In genomic region chr7:132306671-132307412, GRCm38 (mm10) we compare ENCODE assay signal across 25 mouse cellular contexts. TPM values are rescaled to one million over a fixed set of nuclear protein-coding genes. Genes with fewer than 3 reads are reported as not detected.
A peak's percentile ranks its signal among the peaks of the same experiment; 100 is the strongest.
DNase-seq lines count a peak whose midpoint lies in the region; ATAC-seq lines count a peak whose summit lies in the region.
"Had no signal": no experiment of that assay in that cellular context is flagged by ENCODE, and none has a peak within 500 bp of the region (broad histone marks: within the 10 kb centered on the region; RNA-seq: fewer than 3 reads in every experiment).

No protein-coding gene starts in this region.

- no peak overlapping the region for H3K4me3 ChIP-seq in intestine, embryonic 16.5 days (ENCODE audit: low read length)
- no peak overlapping the region for H3K4me3 ChIP-seq in intestine, embryonic 15.5 days (replicated peaks)
- H3K4me3 ChIP-seq in brown adipose tissue, adult 24 weeks (ENCODE audit: insufficient read depth, low read depth, low read length) = no peak overlapping the region
- H3K4me3 ChIP-seq: embryonic facial prominence, embryonic 13.5 days; embryonic facial prominence, embryonic 15.5 days; erythroblast, embryonic 14.5 days; forebrain, embryonic 10.5 days; forebrain, embryonic 12.5 days had no signal

- H3K4me2 ChIP-seq in intestine, embryonic 16.5 days (ENCODE audit: low read depth, low read length) = no peak overlapping the region
- no peak overlapping the region for H3K4me2 ChIP-seq in intestine, embryonic 15.5 days (replicated peaks)
- H3K4me2 ChIP-seq: embryonic facial prominence, embryonic 13.5 days; embryonic facial prominence, embryonic 15.5 days; forebrain, embryonic 12.5 days had no signal

- H3K27ac ChIP-seq in intestine, embryonic 16.5 days (ENCODE audit: low read length) = 0 out of 2 replicates have a peak overlapping the region, but pooled peaks have one; percentile 21
- no peak overlapping the region for H3K27ac ChIP-seq in intestine, embryonic 15.5 days
- peak overlapping the region; percentile 61 for H3K27ac ChIP-seq in brown adipose tissue, adult 24 weeks (replicated peaks; ENCODE audit: low read depth, low read length)
- H3K27ac ChIP-seq: embryonic facial prominence, embryonic 13.5 days; embryonic facial prominence, embryonic 15.5 days; forebrain, embryonic 10.5 days; forebrain, embryonic 12.5 days had no signal

- no peaks in the 10 kb centered on the region for H3K36me3 ChIP-seq in intestine, embryonic 16.5 days (ENCODE audit: control insufficient read depth, insufficient read depth, low read length)
- H3K36me3 ChIP-seq in intestine, embryonic 15.5 days = no peaks in the 10 kb centered on the region
- H3K36me3 ChIP-seq: embryonic facial prominence, embryonic 13.5 days; embryonic facial prominence, embryonic 15.5 days; forebrain, embryonic 10.5 days; forebrain, embryonic 12.5 days; G1E had no signal

- no peaks in the 10 kb centered on the region for H3K9me3 ChIP-seq in intestine, embryonic 16.5 days (ENCODE audit: control insufficient read depth, low read length)
- no peaks in the 10 kb centered on the region for H3K9me3 ChIP-seq in intestine, embryonic 15.5 days
- H3K9me3 ChIP-seq: embryonic facial prominence, embryonic 13.5 days; embryonic facial prominence, embryonic 15.5 days; forebrain, embryonic 10.5 days; forebrain, embryonic 12.5 days had no signal

- no peak for ATAC-seq in intestine, embryonic 16.5 days
- no peak for ATAC-seq in intestine, embryonic 15.5 days
- ATAC-seq: activated CD4-positive, CD25-positive, alpha-beta regulatory T cell, adult 4 months; forebrain, embryonic 14.5 days; forebrain, embryonic 16.5 days; Patski had no signal

- WGBS in intestine, embryonic 16.5 days = 90% methylated on average over 8 of the region's 8 CpGs
- WGBS in intestine, embryonic 15.5 days = 89% methylated on average over 8 of the region's 8 CpGs

- H3K27me3 ChIP-seq in intestine, embryonic 16.5 days (replicated peaks; ENCODE audit: control insufficient read depth, insufficient read depth, low read length) = no peaks in the 10 kb centered on the region
- no peaks in the 10 kb centered on the region for H3K27me3 ChIP-seq in intestine, embryonic 15.5 days (replicated peaks)
- H3K27me3 ChIP-seq: embryonic facial prominence, embryonic 13.5 days; embryonic facial prominence, embryonic 15.5 days; forebrain, embryonic 12.5 days; Patski had no signal

- peaks cover 54% of the 10 kb centered on the region for H3K4me1 ChIP-seq in intestine, embryonic 16.5 days (ENCODE audit: control insufficient read depth, insufficient read depth, low read length)
- peaks cover 54% of the 10 kb centered on the region for H3K4me1 ChIP-seq in intestine, embryonic 15.5 days (replicated peaks)
- peaks cover 58% of the 10 kb centered on the region for H3K4me1 ChIP-seq in brown adipose tissue, adult 24 weeks (ENCODE audit: control insufficient read depth, insufficient read depth, insufficient read length, low read length)

- peak; percentile 35 for DNase-seq in adrenal gland, postnatal 14 days
- no peak for DNase-seq in adrenal gland, postnatal 25 days
- DNase-seq in adipocyte (ENCODE audit: low spot score) = peak; percentile 51
- DNase-seq in lung, postnatal 14 days = no peak
- no peak for DNase-seq in ovary, postnatal 36 days (ENCODE audit: low spot score)
- DNase-seq: adrenal gland, adult 8-10 months; cerebellum, adult 11 months; cerebellum, adult 8-10 months; cerebellum, adult 9-11 months; cerebellum, postnatal 14 days; cerebellum, postnatal 36 days; embryo, embryonic 11 days had no signal

- no peak overlapping the region for H3K9ac ChIP-seq in intestine, embryonic 16.5 days (ENCODE audit: low read depth, low read length)
- H3K9ac ChIP-seq in intestine, embryonic 15.5 days = no peak overlapping the region
- H3K9ac ChIP-seq: embryonic facial prominence, embryonic 13.5 days; embryonic facial prominence, embryonic 15.5 days; forebrain, embryonic 12.5 days had no signal

RNA-seq across cellular contexts. Expression of gene Chst15, which starts 10.2 kb away (rescaled TPM):
- 34.3 and 55.1 TPM in 2 replicates for total RNA-seq in adrenal gland, postnatal 14 days (2021)
- 33.6 and 41.1 TPM in 2 replicates for total RNA-seq in adrenal gland, postnatal 25 days (2021)
- polyA plus RNA-seq in intestine, embryonic 16.5 days (2015; fragmentation: Nextera tagmentation; extraction: Ambion mirVana) = 20.6 and 21.1 TPM in 2 replicates
- polyA plus RNA-seq in intestine, embryonic 15.5 days (2015; fragmentation: Nextera tagmentation; extraction: Ambion mirVana) = 23.0 and 23.1 TPM in 2 replicates
- polyA plus RNA-seq in brown adipose tissue, adult 24 weeks (2012; ENCODE audit: insufficient read depth, insufficient read length, missing spikeins) = 14.7 and 16.0 TPM in 2 replicates
- polyA plus RNA-seq: G1E had no signal

Comparison
In these comparisons a context has a peak if more than half of its experiments do, and no peak if none do; other contexts are left out.
1. DNase-seq: peak in adrenal gland, postnatal 14 days (single experiment) and adipocyte (single experiment); none in adrenal gland, postnatal 25 days (single experiment), lung, postnatal 14 days (single experiment) and ovary, postnatal 36 days (single experiment).